Mouse (Mus musculus): ENCODE results near the gene Olfr748.
"Not testable (repeated sequence)": the region's sequence is repeated elsewhere in the genome, so short reads cannot be mapped to it uniquely, and the experiment has no call there.

The Olfr748 gene

DNA sequence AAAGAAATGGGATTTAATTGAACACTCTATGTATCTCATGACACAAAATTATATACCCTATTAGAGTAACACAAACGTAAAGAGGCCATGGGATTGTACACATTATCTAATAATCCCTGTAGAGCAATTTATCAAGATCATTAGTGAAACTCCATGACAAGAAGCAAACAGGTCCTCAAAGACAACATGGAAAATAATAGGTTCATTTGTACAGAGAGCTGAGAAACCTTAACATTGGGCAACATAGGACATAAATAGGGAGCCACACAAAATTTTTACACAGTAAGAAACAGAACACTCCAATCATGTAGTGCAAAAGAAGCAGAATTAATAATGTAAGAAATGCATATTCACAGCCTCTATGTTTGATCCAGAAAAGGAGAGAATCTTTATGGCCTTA lies at the start of gene Olfr748:
Olfr748 (plus strand) TSS at position 301 of the 400 bp plus-strand sequence.
- no peak for DNase-seq (ENCODE audit: low read depth, low spot score)

DNA sequence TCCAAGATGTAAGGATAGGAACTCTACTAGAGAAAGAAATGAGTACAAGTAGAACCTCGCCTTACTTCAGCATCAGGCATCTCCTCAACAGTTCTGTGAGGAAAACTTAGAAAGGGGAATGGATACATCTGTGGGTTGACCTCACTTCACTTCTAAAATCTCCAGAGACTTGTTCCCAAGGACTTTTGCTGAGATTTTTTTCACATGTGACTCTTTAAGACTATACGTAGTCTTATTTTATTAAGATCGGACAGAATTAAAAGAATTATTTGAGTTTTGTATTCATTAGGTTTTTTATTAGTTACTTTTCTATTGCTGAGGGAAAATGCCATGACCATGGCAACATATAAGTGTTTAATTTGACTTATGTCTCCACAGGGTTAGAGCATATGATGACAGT lies 14.1 kb upstream of the Olfr748 start, which contains the start of gene Olfr747:
Olfr747 (minus strand) TSS at position 101 of the 400 bp plus-strand sequence.
- no peak for DNase-seq (ENCODE audit: low read depth, low spot score)

DNA sequence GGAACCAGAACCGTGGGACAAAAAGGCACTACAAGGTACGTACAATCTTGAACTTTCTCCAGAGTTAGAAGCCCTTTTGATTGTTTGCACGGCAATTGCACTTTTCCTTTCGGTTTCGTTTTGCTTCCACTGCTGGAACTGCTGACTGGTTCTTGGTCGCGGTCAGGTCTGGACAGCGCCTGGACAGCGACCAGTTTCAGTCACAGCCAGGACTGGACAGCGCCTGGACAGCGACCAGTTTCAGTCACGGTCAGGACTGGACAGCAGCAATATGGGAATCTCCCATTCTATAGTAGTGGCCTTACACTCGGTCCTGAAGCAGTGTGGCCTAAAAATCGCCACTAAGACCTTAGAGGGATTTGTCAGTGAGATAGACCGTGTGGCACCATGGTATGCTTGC lies 12.7 kb downstream of the Olfr748 start:
- not testable (repeated sequence) for DNase-seq (ENCODE audit: low read depth, low spot score)

DNA sequence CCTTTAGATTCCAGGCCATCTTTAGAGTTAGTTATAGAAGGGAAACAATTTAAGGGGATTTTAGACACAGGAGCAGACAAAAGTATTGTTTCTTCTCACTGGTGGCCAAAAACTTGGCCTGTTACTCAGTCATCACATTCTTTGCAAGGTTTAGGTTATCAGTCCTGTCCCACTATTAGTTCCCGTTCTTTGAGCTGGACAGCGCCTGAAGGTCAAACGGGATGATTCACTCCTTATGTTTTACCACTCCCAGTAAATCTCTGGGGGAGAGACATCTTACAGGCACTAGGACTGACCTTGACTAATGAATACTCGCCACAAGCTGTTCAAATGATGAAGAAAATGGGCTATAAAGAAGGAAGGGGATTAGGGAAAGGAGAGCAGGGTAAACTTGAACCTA lies 15.2 kb downstream of the Olfr748 start:
- not testable (repeated sequence) for DNase-seq (ENCODE audit: low read depth, low spot score)

DNA sequence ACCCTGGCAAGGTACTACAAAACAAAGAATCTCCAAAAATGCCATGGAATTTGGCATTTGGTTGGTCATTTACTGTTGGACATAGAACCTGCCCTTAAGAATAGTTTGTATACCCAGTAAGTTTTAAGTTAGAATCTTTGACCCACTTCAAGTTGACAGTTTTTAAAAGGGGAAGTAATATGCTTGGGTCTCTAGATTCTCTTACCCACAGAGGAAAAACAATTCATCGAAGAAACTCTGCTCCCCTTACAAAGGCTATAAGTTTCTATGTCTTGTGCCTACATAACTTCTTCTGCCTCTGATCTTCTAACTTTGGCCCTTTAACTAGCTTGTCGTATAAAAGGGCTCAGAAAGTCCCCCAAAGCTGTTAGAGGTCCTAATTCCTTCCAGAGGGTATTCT lies 33.2 kb downstream of the Olfr748 start:
- DNase-seq (ENCODE audit: low read depth, low spot score), result no peak

DNA sequence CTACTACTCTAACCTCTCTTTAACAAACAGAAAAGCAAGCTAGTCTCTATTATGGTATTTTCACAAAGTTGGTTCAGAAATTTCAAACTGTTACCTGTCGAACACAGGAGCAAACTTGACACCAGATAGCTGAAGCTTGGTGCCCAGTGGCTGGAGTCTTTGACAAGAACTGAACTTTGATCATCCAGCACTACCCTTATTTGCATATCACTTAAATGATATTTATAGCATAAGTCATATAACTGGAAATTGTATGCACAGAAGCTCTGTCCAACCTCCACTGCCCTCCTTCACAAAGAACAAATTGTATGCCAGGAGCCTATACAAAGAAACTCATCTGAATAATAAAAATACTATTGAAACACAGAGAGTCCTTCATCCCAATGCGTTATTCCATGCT lies 34.4 kb downstream of the Olfr748 start:
- DNase-seq (ENCODE audit: low read depth, low spot score), result no peak

DNA sequence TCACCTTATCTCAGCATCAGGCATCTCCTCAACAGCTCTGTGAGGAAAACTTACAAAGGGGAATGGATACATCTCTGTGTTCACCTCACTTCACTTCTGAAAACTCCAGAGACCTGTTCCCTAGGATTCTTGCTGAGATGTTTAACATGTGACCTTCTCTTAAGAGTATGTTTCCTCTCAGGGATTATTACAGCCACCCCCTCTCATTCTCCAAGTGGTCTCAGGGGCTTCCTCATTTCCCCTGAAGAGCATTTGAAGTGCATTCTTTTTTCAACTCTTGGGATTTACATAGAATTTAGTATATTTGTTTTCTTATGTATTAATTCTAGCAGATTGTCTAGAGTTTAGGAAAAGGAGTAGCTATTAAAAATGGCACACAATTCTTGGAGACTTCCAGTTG lies 37.8 kb downstream of the Olfr748 start, which contains the start of gene Olfr749:
Olfr749 (minus strand) TSS at position 101 of the 400 bp plus-strand sequence.
- no peak for DNase-seq (ENCODE audit: low read depth, low spot score)

DNA sequence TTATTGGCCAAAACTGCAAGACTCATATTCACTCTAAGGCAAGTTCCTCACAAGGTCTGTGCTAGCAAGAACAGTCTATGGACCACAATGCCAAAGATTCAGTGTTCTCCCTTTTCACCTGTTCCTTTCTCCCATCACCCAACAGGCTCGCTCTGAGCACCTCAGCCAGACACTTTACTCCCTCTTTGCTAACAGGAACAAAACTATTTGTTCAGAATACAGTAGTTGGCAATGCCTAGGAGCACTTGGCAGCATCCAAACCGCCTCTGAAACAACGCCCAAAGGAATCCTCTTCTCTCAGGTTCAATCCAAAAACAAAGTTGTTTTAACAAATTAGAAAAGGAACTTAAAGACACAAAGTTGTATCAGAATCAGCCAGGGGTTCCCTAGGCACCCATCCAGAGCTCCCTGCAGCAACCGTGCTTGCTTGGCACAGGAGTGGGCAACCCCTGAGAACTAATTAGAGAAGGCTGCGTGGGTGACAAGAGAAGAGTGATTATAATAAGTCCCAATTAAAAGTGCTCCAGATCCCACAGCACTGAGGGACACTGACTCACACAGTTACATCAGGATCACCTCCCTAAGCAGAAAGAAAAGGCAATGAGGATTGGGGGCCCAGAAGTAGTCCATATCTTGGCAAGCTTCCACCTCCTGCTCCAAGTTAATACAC lies 51.4 kb downstream of the Olfr748 start:
- no peak for DNase-seq (ENCODE audit: low read depth, low spot score)
